Mouse (Mus musculus): Measurements from ENCODE around the gene Ldlrad3.

Gene Ldlrad3

DNA sequence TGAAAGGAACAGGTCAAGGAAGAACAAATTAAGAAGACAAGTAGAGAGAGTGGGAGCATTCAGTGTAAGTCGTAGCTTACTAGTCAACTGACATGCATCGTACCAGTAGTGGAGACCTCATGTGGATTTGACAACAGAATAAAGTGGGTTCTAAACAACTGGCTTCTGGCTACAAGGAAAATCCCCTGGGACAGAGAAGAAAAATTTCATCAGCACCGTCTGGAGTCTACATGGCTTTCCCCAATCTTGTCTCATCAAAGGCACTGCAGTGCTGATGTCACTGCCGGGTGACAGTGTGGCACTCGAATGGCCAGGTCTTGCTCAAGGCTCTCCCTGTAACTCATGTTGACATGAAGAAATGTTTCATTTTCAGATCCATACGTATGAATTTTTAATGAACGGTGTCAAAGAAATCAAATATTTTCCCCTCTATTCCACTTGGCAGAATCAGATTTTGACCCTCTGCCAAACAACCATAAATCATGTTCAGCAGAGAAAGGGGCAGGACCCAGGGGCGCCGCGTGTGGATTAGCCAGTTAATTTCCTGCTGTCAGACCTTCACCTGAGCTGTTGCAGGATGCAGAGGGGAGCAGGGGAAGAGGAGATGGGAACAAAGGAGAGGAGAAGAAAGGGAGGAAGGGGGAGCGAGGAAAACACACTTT, 187.1 kb downstream of the Ldlrad3 start:
- 83% methylated on average over 11 of the region's 11 CpGs for WGBS

DNA sequence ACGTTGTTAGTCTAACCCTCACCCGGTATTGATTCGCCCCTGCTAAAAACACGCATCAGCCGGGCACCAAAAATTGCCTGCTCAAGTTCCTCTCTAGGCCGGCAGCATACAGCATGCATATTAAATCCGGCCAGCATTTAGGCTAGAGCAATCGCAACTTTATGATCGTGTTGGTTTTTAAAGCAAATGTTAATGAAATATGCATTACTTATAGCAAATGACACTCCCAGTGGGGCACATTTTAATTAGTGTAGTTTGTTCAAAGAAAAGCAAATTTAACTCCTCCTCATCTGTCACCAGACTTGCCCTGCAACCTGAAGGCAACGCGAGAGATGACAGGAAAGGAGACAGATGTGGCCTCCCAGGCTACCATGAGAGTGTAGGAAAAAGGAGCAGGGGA, 189.2 kb downstream of the Ldlrad3 start:
- WGBS = 82% methylated on average over 11 of the region's 11 CpGs

DNA sequence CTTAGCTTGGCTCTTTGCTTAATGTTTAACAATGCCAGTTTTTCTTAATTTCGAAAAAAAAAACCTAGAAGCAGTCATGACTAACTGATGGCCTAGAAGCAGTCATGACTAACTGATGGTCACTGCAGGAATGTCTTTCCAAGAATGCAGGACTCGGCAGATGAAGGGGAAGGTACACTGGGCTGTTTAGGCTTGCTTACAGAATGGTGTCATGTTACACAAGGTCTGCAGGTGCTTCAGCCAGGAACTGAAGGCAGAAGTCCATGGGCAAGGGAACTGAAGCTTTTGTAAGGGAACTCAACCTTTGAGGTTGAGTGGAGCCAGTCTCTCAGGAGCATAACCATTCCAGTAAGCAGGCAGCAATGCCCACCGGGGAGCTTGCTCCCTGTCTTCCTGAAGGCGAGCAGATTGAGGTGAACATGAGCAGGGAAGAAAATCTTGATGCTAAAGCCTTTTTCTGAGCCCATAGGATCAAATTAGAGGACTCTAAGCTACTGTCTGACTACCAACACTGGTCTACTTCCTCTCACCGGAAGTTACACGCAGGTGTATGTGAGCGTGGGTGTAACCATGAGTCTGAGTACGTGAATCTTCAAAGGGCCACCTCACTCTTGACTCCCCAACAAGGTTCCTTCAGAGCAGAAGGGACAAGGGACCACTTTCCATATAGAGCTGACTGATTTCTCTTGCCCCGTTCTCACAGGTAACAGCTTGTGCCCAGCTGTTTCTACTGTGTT, 193.4 kb downstream of the Ldlrad3 start:
- 93% methylated on average over 9 of the region's 9 CpGs for WGBS

DNA sequence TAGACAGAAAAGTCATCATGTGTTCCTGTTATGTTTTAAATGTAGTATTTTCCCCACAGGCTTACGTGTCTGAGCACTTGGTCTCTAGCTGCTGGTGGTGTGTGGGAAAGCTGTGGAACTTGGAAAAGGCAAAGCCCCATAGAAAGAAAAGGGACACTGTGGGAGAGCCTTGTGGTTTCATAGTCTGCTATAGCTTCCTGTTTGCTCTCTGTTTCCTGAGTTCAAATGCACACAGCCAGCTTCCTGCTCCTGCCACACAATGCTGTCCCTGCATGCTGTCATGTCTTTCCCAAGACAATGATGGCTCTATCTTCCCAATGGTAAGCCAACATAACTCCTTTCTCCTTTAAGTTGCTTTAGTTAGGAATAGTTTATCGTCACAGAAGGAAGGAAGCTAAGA, 194.5 kb downstream of the Ldlrad3 start:
- 62% methylated on average over 2 of the region's 2 CpGs for WGBS

DNA sequence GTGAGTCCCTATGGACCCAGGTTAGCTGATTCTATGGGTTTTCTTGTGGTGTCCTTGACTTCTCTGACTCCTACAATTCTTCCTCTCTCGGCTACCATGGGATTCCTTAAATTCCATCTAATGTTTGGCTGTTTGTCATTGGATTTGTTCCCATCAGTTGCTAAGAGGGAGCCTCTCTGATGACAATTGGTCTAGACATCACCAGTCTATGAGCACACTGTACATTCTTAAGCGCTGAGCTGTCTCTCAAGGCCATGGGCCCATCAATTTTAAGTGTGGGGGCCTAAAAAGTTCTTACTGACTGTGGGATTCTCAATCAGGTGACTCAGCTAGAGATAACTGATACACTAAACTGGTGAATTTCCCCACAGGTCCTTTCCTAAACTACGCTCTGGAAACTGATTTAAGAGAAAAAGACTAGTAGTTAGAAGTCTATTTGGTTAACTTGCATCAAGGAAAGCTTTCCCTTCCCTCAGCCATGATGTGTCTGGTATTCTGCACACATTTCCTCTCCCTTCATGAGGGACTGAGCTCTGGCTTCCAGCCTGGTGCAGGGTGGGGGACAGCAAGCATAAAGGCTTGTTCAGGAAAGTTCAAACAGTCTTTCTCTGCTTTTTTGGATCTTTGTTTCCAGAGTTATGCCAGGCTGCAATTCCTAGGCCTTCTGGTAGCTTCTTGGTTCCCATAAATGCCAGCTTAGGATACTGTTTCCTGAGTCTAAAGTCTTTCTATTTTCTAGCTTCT, 199.7 kb downstream of the Ldlrad3 start:
- 88% methylated on average over 3 of the region's 3 CpGs for WGBS

DNA sequence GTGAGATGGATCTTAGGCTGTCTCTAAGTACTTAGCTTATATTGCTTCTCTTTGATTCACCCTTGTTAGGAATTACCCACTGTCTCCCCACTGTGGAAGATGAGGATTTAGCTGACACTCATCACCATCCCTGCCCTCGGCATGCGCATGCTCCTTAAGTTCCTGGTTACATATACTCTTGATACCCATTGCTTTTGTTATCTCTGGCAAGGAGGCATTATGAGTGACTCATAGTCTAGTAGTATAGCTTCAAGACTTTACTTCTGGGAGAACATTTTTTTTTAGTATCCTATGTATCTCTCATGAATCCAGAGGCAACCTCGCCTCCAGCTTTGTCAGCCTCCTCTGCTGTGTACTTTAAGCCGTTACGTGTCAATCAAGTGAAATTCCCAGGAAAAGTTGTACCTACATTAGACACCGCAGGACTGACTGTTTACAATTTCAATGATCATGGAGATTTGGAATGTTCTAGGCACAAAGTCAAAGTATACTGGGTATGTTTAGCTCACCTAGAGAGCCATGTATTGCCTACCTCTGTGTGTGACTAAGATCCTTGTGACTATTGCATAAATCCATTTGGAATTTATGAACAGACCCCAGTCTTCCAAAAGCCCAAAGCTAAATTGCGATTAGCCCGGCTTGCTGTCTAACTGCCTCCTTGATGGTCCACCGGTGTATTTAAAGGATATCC, 202.2 kb downstream of the Ldlrad3 start:
- 71% methylated on average over 9 of the region's 9 CpGs for WGBS

DNA sequence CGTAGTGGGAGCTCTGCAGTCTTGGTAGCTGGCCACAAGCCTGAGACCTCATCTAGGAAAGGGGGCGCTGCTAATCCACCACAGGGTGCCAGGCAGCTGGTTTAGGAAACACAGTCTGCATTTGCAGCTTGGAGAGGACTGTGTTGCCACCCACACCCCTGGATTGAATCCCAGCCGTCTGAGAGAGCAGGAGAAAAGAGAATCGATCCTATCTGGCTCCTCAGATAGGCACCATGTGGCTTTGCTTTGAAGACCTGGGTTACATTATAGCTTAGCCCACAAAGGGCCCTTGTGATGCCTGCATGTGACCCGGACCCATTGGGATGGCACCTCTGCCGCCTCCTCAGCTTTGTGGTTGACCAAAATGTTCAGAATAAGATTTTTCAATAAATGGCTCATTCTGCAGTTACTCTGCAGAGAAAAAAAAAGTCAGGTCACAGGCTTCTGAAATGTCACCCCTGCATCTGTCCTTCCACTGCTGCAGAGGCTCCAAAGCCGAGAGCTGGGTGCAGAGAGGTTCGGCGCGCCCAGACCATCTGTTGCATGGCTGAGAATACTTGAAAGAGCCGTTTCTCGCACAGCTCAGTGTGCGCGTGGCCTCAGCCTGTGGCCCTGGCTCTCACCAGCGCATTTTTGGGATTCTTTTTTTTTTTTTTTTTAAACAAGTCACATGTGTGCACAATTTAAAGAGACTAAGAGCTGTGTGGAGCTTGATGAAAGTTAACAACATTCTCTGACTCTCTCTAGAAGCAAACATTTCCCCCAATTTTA, 202.9 kb downstream of the Ldlrad3 start:
- 29% methylated on average over 15 of the region's 15 CpGs for WGBS

DNA sequence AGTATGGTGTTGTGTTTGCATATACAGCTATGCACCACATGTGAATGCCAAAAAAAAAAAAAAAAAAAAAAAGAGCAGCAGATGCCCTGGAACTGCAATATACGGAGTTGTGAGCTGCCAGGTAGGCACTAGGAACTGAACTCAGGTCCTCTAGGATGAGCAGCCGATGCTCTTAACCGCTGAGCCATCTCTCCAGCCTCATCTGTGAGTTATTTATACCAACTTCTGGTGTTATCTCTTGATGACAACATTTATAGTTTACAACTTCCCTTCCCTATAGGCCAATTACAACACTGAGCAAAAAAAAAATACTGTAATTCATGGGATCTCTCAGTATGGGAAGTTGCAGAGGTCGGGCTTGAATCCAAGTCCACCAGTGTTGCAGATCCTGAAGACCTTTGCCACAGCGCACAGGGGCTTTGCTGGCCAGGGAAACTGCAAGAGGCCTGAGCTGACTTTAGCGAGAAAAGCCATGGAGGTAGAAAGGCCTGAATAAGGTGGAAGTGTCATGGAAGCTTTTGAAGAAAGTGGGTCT, 204.2 kb downstream of the Ldlrad3 start:
- WGBS = 89% methylated on average over 6 of the region's 6 CpGs

DNA sequence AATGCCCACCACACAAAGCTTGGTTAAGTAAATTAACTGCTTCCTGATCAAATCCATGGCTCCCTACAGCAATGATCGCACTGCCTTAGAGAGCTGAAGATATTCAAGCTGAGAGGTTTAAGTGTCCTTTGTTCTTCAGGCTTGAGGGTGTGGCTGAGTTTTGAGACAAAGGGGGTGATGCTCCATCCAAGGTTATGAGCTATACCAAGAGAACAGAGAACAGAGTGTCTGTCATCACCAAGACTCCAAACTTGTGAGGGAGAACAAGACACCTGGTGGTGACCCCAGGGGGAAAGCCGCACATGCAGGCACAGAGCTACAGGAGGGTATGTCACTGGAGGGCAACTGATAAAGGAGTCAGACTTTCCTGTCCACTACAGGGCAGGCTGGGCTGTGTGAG, 205.0 kb downstream of the Ldlrad3 start:
- 96% methylated on average over 2 of the region's 2 CpGs for WGBS

DNA sequence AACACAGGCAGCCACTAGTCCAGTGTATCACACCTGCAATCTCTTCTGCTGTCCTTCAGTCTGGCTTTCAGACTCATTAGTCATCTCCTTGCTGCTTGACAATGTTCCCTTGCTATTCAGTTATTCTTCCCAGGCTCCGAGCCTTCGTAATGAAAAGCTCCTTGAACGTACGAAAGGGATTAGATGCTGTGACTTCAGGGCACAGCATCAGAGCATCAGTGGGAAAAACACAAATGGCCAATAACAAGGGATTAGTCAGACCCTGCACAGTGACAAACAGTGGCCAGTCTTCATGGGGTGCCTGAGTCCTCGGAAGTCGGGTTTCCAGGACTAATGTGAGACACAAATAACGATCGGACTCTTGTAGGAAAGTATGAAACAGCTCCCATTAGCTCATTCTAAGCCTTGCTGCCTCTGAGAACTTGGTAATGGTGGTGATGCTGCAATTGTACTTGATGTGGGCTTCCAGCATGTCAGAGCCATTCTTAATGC, 205.7 kb downstream of the Ldlrad3 start:
- 74% methylated on average over 8 of the region's 8 CpGs for WGBS

DNA sequence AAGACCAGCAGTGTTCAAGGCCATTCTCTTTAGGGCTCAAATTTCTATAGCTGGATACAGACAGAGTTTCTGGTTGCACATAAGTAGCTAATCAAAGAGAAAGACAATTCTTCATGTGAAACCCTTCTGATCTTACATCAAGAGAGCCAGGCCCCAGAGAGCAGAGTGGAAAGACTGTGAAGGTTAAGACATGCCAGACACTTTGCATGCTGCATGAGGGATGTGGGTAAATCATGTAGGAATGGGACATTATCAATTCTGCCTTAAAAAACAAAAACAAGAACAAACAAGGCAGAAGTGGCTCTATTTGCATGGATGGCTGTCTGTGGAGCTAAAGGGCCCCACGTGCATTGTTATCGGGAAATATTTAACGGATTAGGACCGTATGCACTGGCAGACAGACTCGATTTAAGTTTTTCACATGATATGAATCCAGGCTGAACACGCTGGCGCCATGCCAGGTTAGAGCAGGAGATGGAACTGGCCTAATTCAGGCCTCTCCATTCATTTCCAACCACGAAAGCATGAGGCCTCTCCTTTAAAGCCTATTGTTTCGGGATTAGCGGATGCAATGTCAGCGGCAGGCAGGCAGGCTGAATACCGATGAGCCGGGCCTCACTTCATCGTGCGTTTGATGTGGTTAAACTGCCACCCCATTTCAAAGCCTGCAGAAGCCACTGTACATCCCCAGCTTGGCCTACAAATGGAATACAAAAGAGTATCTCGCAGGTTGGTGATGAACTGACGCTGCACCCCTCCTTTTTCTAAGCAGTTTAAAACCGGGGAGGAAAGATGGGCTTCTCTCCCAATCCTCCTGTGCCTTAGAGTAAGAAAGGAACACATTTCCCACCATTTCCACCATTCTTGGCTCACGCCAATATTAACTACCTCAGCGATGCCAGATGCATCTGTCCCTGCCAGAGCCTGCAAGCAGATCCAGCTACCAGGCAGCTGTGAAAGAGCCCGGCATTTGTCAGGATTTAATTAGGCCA, 207.4 kb downstream of the Ldlrad3 start:
- WGBS = 49% methylated on average over 21 of the region's 21 CpGs

DNA sequence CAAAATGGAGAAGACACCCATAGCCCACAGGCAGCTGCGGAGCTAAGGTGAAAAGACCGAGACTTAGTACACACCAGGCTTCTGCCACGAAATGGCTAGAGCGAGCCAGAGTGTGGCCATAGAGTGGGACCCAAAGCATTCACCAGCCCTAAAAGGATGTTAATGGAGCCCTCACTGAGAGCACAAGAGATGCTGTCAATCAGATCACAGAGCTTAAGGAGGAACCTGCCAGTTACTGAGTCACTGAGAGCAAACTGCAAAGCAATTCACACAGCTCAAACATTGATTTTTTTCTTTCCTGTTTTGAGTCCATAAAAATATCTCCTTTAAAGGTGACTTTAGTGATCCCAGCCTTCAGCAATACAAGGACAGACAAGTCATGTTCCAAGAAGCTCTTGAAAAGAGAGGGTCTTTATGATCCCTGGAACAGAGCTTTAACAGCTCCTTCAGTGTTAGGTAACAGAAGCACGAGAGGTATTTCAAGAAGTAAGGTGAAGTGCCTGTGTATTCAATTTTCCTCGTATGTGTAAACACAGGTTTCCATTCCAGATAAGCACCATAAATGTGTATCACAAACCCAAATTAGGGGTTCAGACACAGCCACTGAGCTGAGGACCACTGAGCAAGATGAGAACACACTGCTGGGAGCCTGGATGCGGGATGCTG, 209.7 kb downstream of the Ldlrad3 start:
- WGBS = 85% methylated on average over 7 of the region's 7 CpGs

DNA sequence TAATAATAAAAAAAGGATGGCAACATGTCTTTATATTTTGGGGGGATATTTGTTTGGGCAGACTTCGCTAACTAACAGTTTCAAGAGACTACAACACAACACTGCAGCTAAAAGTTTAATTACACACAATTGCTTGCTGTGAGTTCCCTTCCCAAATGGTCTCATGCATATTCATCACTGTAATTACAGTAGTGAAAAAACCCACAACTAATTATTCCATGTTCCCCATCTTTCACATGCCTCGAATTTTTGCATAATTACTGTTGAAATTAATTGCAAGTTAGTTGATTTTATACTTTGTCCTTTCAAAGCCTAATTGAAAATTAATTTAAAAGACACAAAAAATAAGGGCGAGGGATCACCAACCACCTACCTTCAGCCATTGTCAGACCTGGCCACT, 212.4 kb downstream of the Ldlrad3 start:
- WGBS = 77% methylated on average over 3 of the region's 3 CpGs

DNA sequence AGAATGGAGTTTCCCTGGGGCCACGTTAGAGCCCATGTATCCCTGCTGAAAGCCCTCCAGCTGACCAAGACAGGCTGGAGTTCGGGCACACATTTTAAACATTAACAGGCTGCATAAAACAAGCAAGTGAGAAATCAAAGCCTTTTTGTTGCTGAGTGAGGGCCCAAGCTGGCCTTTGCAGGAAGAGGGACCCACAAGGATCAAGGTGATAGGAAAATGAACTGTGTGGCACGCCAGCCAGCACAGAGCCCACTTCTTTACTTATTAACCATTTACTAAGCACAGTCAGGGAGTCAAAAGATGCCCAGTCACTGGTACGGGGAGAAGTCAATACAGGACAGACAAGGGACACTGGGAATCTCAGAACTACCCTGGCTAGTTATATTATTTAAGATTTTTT, 218.6 kb downstream of the Ldlrad3 start:
- WGBS = 83% methylated on average over 4 of the region's 4 CpGs

DNA sequence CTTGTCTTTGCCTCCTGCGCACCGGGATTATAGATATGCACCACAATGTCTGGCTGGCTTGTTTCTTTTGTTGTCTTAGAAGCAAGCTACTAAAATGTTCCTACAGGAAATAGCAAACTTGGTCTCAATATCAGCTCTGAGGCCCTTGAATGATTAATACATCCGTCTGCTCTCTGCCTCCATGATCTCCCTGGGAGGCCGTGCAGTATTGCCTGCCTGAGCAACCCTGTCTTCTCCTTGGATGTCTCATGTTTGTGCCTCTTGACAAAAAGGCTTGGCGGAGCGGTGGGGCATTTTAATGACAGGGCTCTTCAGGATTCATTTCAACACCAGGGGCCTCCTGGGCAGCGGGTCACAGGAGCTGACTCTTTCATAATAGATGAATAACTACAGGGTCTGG, 219.0 kb downstream of the Ldlrad3 start:
- 90% methylated on average over 7 of the region's 7 CpGs for WGBS

DNA sequence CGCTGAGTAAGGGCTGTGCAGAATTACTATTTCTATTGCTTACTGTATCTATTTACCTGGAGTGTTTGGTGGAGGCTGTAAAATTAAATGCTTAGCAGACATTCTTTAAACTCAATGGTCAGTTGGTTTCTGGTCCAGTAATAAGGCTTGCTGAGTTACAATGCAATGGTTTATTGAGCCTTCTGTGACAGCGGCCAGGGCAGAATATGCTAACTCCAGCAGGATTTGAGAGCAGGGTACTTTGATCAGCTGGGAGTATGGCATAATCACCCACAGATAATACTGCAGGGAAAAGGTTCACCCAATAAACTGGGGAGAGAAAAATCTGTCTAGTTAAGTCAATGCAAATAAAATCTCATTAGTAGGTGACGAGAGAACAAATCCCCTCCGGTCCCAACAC, 220.2 kb downstream of the Ldlrad3 start:
- WGBS = 88% methylated on average over 4 of the region's 4 CpGs

DNA sequence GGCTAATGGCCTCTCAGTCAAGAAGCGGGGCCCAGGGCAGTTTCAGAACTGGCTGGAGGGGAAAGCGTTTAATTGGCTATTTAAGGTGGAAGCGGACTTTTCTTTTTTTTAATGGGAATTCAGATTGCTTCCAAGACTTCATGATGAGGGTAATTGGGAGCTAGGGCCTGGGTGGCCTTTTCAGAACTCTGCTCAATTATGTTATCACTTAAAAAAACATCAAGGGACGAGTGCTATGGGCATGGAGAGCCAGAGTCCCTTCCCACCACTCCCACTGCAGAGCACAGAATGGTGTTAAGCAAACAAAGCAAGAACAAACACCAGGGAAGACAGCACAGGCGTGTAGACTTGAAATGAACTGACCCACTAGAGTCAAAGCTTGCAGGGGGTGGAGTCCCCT, 220.7 kb downstream of the Ldlrad3 start:
- WGBS = 79% methylated on average over 5 of the region's 5 CpGs

DNA sequence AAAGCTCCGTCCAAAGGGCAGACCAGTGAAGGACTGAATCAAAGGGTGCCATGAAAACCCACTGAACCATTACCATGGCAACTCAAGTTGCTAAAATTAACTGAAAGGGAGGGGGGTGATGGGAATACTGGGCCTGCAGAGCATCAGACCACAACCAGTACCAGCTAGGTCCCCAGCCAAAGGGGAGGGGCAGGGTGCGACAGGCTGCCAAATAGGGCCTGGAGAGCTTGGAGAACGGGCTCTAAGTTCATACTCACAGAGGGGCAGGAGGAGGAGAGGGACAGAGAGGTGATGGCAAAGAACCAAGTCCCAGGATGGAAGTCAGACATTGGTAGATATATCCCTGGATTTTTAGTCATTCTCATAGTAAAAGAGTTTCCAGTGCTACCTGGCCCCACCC, 222.8 kb downstream of the Ldlrad3 start:
- 66% methylated on average over 3 of the region's 3 CpGs for WGBS

DNA sequence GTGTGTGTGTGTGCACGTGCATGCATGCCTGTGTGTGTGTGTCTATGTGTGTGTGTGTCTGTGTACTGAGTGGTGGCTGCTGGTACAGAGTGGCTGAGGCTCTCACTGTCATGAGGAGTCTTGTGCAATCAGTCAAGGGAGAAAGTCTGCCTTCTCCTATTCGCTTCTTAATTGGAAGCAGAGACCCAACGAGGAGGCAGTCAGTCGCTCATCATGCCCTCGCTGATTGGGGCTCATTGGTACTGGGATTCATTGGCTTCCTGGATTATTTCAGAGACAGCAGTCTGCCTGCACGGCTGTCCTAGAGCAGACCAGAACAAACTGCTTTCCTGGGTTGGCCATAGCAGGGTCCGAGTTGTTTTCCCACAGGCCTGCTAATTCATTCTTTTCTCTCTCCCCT, 223.8 kb downstream of the Ldlrad3 start:
- 82% methylated on average over 7 of the region's 7 CpGs for WGBS

All from cerebral cortex, adult 2 months (tissue).